Mouse (Mus musculus) cerebellum, adult 8-10 months (tissue): ENCODE data around the gene Atp5s.

Experiments
- DNase-seq: peaks from one replicate; pipeline ENCODE4 v3.0.0; 2022

The Atp5s gene

DNA sequence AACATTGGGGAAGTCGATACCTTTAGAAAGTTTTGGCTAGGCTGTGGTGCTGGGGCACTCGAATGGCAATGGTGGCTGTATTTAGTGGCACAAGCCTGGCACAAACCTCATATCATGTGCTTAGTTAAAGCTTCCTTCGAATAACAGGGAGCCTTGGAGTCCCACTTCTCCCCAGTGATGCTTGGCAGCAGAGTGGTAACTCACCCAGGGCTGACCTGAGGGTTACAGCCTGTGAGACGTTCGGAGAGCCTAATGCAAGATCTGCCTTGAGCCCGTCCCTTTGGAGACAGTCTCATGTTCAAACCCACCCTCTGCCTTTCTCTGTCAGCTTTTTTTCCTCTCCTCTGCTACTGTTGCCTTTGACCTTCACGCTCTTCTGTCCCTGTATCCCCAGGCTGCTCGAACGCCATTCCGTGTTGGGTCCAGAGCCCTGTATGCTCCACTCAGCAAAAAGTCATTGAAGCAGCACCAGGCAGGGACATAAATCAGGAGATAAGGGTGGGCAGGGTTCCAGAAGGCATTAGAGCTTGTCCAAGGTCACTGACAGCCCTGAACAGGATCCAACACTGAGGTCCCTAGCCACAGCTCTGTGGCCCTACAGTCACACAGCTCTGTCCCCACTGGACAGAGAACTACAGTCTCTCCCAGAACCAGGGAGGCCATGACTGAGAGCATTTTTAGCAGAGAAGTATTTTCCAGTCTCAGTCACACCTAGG lies 57.3 kb downstream of the Atp5s start:
- no peak for DNase-seq

DNA sequence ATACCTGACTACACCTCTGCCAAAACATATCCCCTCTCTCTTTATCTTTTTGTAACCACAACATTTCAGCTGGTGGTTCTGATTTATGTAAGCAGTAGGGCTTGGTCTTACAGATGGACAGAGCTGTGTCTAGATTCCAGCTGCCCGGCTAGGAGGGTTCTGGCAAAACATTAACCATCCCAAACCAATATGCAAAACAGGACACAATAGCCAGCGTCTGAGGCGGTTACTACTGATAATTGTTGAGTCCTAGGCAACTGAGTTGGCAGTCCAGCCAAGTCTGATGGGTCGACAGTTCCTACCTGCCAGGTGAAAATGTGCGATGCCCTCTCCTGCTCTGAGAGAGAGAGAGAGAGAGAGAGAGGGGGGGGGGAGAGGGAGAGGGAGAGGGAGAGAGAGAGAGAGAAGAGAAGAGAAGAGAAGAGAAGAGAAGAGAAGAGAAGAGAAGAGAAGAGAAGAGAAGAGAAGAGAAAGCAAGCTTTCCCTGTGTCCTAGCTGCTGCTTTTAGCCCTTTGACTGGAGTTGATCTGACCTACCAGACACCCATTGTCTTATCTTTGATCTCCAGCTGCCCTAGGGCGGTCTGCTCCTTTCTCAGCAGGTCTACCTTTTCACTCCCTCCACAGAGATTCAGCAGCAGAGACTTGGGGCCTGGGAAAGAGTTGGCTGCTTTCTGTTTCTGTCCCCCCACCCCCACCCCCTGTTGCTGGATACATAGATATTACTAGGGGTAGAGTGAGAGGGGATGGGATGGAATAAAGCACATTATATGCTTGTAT lies 58.7 kb downstream of the Atp5s start:
- DNase-seq = no peak

DNA sequence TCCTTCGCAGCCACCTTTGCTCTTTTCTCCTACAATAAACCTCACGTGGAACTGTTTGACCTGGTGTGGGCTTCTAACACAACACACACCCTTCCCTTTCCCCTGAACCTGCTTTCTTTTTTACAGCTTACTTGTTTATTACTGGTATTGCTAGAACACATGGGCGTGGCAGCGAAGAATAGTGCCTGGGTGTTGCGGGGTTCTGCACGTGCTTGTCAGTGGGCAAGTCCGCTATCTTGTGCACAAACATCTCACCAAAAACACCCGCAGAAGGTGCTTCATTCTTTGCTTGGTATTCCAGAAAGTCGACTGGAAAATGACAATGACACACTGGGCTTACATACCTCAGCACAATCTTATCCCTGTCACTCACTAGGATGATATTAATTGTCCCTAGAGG lies 60.7 kb downstream of the Atp5s start:
- no peak for DNase-seq

DNA sequence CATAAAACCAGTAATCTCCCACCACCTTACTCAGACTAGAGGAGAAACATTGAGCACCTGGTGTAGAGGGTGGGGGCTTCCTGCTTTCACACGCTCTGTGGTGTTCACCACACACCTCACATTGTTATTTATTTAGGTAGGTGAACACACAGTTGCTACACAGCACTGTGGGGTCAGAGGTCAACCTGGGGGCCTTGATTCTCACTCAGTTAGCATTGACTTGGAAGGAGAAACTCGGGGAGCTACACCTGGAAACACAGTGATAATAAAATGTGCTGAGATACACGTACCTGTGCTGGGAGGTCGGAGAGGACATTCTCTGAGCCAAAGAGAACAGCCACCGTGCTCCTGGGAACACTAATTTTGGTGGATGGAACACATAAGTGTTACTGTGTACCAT lies 63.6 kb downstream of the Atp5s start:
- DNase-seq = no peak

DNA sequence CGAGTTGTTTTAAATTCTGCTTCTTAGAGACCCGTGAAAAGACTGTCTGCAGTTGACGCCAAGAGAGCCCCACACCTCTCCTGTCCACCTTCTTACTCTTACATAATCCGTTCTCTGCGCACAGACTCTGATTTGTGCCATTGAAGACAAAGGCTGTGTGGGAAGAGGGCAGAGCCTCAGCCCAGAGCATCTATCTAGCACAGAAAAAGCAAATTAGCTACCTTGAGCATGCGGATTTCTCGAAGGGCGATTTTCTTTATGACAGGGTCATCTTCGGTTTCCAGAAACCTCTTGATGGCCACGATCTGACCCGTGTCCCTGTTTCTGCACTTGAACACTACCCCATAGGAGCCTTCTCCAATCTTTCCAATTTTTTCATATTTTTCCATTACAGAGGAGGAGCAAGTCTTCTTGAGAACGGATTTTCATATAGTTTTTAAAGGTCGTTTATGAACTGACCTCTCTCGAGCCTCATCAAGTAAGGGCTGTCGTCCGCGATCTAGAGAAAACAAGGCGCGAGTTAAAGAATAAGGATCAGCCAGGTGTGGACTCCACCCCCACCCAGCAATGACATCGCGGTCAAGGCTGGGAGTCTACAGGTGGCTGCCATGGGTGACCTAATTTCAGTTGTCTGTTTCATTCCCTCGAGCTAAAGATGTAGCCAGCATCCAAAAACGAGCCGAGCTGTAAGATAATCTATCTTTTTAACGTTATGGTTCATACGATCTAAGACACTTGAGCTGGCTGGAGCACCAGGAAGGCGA lies 65.2 kb downstream of the Atp5s start:
- DNase-seq = peak; percentile 61

DNA sequence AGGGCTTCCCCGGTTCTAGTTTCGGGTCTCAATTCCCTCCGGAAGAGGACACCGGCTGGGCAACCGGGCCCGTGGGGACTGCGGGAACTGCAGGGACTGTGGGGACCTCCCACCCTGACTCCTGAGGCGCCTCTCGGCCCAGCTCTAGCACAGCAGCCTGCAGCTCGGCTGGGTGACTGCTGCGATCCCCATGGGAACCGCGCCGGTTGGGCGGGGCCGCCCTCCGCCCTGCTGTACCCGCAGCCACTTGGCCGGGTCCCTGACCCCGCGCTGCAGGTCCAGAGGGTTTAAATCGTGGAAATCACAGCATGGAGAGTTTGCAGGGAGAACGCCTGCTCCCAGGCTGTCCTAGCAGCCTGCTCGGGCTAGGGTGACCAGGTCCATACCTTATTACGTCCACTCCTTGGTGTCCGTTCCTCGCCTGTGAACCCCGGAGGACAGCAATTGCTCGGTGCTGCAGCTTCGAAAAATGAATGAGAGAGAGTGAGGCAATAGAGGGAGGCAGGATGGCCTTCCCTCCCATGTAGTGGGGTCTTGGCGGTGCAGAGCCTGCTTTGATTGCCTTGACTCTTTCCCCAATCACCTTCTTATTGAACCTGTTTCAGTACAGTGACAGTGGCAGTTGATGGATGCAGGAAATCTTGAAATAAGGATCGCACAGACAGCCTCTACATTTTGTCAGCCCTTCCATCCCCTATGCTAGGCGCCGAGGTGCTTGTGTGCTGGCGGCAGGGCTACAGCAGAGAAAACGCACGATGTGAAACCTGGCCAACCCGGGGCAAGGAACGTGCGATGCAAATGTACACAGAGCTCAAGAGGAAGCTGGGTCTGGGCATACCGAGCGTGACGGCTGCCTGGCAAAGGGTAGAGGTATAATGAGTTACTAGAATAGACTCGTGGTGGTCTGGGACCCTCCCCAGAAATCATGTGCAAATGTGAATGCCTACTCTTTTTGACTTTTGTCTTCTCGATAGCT lies 66.1 kb downstream of the Atp5s start, which contains the start of gene Cdkl1:
Gene Cdkl1, minus strand, starts transcription at position 738 of the 976 bp plus-strand sequence.
- peak; percentile 69 for DNase-seq
